Mouse (Mus musculus) spleen, postnatal 4 days (tissue): ENCODE measurements around the gene Col4a4.

Experiments
- DNase-seq, 2 experiments: peaks; one replicate each; pipeline ENCODE4 v3.0.0; 2022; ENCODE audit warnings: low spot score in 2 of 2

The Col4a4 gene

DNA sequence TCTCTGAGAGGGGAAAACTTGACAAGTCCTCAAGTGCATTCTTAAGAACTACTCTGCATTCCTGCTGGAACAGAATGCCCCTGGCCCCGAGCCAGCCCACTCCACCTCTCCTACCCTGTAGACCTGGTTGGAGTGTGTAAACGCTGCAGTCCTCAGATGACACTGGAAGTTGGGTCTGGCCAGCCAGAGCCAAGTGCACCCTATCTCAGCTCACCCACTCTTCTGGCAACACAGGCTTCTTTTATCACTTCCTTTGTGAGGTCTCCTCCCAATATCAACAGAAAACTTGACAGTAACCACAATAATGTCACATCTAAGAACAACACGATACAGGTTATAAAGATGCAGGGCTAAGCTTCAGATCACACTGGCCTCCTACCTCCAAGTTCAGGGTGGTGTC, 8.7 kb downstream of the Col4a4 start:
- DNase-seq: no peak

- DNase-seq: no peak
Measured at GRCm38 (mm10) chr1:82577339-82577738, 9.3 kb downstream of the Col4a4 start.

- DNase-seq: no peak
Measured at GRCm38 (mm10) chr1:82576182-82576581, 10.5 kb downstream of the Col4a4 start.

DNA sequence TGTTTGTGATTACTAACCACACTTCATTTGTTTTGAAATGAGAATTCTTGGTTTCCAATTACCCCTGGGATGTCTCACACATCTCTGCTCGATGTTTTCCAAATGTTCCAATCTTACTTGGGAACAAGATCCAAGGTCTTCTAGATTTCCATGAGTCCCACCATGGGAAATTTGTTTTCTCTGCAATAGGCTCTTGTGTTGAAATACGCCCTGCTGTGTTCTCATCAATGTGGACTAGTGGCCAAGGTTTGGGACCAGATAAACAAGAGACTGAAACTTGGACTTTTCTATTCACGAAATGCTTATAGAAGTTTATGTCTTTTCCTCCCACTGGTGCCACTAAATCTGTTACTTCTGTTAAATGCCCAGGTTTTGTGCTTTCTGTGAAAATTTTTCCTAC, 11.0 kb downstream of the Col4a4 start:
- no peak for DNase-seq

DNA sequence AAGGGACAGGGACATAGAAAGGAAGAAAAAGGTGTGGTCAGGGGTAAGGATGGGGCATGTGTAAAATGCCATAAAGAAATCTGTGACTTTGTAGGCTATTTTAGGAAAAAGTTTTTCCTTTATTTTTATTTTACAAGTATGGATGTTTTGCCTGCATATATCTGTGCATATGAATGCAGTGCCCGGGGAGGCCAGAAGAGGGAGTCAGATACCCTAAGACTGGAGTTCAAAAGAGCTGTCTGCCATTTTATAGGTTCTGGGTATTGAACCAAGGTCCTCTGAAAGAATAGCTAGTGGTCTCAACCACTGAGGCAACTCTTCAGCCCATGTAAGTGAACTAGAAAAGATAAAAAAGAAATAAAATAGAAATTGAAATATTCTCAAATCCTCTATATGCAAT, 14.9 kb downstream of the Col4a4 start:
- no peak for DNase-seq

- DNase-seq: no peak
Measured at GRCm38 (mm10) chr1:82569405-82569804, 17.2 kb downstream of the Col4a4 start.

GRCm38 (mm10) chr1:82560223-82560622, 26.4 kb downstream of the Col4a4 start:
- no peak for DNase-seq

GRCm38 (mm10) chr1:82554889-82555288, 31.8 kb downstream of the Col4a4 start:
- DNase-seq: no peak

DNA sequence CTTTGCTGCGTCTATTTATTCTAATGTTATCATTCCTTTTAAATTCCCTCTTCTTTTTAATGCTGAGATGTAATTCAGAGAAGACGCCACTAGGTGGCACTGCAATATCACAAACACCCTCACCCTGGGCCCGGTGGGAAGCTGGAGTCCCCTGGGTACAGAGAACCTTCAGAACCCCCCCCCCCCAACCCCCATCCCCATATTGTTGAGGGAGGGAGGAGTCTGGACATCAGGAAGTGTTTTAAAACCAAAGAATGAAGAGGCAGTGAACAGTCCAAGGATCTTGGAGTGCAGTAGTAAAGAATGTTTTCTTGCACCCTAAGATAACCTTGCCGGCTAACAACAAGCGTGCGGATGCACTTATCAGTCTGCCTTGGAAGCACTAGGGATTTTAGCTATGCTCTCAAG, 32.2 kb downstream of the Col4a4 start:
- no peak for DNase-seq

DNA sequence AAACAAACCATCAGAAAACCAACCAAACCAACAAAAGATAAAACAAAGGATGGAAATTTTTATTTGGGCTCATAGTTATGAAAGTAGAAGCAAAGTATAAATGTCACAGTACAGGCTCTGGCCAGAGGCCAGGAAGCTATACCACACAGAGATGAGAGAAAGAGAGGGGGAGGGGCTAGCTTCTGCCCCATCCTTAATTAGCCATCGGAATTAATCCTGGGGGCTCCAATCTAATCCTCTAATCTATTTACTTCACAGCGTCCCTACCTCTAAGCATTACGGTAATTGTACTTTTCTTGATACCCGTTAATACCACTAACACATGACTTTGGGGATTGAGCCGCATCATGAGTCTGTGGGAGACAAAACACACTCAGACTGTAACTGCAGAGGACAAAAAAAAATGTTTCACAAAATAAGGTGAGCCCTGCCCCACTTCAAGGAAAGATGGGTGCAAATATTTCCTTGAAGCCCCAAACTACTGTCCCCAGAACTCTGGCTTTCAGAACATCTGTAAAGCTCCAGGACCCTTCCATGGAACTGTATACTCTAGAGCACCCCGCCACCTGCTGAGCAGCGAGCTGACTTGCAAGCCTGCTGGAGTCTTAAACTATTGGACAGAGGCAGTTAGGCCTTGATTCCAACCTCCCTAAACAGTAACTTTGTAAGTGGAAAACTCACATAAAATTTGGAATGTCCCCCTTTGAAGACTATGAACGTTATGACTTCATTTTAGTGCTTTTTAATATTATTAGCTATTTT, 41.3 kb downstream of the Col4a4 start:
- no peak for DNase-seq

DNA sequence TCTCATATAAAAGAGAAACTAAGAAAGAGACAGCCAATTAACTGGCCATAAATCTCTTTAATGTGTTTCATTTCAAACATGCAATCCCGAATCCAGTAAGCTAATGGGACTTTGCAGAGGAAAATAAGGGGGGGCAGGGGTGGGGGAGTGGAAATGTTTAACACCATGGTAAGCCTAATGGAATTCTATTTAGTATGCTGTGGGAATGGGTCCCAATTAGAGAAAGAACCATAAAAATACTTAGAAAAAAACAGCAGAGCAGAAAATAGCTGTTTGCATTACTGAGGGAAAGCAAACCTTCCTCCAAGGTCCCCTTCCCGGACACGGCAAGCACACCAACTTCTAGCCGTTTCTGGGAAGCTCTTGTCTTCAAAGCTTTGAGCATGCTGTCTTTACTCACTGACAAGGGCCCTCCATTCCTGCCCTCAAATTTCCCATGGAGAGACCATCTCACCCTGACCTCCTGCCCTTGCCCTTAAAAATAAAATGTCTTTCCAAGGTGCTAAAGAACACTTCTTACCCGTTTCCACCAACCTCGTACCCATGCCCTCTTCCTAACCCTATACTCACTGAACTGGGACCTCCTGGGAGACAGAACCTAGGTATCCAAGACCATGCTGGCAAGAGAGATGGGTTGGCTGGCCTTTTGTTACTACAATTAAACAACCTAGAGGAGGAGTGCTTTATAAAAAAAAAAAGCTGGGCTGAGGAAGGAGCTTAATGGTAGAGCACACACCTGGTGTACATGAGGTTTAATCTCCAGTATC, 42.0 kb downstream of the Col4a4 start:
- no peak for DNase-seq

DNA sequence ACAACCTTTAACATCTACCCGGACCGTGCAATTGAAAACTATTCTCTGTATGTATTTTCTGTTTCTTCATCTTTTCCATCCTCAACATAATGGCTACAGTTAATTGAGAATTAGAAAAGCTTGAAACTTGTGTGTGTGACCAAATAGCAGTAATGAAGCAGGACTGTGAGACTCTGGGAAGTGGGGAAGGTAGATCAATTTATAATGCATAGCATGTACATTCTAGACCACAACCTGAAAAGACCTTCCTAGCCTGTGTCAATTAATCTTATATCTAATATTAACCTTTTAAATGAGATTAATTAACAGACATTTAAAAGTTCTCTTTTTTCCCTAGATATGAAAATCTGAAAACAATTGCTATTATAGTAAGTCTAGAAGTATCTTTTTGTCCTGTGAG, 42.7 kb downstream of the Col4a4 start:
- DNase-seq: no peak

DNA sequence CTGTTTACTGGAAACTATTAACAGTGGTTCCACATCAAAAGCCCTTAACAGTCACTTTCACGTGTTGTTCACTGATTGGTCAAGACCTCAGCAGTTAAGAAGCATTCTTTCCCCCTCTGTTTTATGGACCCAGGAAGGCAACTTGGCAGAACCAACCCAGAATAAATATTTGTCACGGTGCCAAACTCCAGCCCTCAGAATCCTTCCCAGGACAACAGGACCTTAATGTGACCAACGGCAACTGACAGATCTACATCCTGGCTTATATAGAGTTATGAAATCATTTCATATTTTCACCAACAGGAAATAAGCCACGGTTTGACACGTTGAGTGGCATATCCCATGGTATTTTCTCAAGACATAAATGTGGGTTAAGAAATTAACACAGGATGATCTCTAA, 46.6 kb downstream of the Col4a4 start:
- no peak for DNase-seq

DNA sequence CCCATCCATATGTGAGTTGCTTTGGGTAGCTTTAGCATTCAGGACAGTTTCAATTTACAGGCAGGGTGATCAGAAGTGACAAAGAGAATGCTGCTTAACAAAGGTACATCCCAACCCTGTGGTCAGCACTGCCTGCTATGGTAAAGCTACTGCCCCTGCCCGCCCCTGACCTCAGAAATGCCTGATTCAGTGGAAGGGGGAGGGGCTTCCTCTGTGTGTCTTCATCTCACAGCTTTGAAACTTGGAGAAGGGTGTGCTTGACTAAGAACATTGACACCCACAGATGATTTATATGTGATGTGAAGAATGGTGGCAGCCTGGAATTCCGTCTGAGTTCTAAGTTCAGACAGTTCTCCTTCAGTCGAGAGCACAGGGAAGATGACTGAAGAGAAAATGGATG, 48.8 kb downstream of the Col4a4 start:
- DNase-seq: no peak

- no peak for DNase-seq
Measured at GRCm38 (mm10) chr1:82536515-82537174, 50.0 kb downstream of the Col4a4 start.

DNA sequence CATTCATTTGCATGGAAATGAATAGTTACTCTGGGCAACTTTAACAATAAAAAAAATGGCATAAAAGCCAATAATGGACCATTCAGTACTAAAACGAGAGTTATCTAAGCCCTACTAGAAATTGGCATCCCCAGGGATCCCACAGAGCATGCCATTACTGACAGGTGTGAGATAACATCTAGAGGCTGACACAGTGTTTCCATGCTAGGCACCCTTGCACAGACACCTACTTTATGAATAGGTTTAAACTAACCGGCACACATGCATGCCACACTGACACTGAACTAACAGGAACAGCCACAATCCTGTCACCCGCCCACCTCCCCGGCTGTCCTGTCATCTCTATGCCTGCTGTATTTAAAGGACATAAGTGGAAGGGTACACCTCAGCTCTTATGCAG, 58.7 kb downstream of the Col4a4 start:
- no peak for DNase-seq

DNA sequence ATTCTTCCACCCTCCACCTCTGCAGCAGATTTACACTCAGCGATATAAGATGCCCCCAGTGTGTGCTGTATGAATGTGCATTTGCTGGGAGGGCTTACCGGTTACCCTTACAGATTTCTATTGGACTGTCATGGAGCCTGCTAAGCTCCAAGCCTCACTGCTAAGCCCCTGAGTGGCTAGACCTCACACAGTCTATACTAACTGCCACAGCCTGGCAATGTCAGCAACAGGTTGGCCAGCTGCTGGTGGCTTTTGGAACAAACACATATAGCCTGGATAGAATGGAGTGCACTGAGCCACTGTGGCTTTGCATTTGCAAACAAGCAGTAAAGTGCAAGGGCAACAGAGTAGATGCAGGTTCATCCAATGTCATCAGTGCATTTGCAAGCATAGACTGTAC, 94.7 kb downstream of the Col4a4 start:
- no peak for DNase-seq

DNA sequence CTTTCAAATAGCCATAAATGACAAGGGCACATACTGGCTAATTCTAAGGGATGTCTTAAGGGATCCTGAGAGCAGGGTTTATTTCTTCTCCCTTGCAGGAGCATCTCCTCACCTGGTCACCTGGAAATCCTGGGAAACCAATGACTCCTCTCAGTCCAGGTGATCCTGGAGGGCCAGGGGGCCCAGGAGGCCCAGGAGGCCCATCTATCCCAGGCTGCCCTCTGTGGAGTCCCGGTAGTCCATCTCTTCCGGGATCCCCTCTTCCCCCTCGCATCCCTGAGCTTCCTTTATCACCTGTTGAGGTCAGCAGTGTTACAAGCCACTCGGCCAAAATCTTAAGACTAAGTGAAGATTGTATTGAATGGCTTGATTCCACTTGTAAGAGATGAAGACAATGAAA, 100.3 kb downstream of the Col4a4 start:
- no peak for DNase-seq

- DNase-seq: no peak
Measured at GRCm38 (mm10) chr1:82482371-82482770, 104.3 kb downstream of the Col4a4 start.

DNA sequence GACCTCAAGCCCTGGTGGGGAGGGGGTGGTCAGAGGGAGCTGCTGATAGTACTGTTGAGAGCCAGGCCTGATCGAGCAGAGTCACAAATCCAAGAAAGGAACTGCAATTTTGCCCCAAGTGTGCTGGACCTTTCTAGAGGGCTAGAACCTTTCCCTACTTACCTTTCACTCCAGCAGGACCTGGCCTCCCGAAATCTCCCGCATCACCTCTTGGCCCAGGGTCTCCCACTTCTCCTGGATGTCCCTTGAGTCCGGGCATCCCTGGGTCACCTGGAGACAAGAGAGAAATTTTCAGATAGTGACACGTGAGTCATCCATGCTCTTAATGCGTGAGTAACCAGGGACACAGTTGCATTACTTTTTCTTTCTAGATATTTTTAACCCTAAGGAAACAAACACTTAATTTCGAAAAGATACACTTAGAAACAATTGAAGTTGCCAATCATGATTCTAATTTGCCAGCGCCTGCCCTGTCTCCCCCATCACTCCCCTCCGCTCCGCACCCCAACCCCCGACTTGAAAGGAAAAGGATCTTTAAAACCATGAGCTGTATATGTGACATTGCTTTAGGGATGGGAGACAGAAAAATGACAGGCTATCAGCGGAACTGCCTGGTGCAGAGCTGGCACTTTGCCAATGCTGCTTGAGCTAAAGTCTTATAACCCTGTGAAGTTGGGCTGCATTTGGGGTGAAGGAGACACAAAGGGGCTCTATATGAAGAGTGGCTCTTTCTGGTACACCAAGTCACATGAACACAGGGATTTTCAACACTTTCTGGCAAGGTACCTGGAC, 106.8 kb downstream of the Col4a4 start:
- DNase-seq: no peak

GRCm38 (mm10) chr1:82476746-82477145, 109.9 kb downstream of the Col4a4 start:
- no peak for DNase-seq

DNA sequence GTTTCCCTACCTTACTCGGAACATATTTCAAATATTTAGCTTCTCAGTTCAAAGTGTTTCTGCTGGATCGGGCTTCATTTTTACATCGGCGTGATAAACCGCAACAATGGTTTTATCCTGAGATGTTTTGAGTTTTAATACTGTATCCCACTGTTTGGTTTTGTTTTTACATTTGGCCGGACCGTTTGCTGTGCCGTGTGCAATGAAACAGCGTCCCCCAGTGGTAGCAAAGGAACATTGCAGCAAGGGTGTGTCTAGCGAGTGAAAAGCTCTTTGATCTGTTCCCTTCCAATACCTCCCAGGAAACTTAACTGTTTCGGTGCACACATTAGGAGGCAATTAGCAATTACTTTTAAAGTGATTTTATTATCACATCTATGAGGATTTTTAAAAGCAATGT, 110.4 kb downstream of the Col4a4 start:
- no peak for DNase-seq
